Mouse (Mus musculus) regulatory T cell (primary cell): ENCODE measurements around the gene Rabgap1l.

ENCODE experiments used
- in situ Hi-C: fragments of 300-600 bp; cut with MboI, MseI; formaldehyde crosslinking; loops from one replicate; pipeline ENCODE4 v1.15.1; 2025; ENCODE audit warnings: high pct_unique_total_duplicates

Gene Rabgap1l

GRCm38 (mm10) chr1:160408302-160408897, 384.6 kb downstream of the Rabgap1l start:
- in situ Hi-C loops = loop anchor here (5.0 to 10.0 kb wide), 2 partner anchors 44 to 306 kb away; no protein-coding TSS in a partner anchor

- in situ Hi-C loops = no loop called here
Observed at GRCm38 (mm10) chr1:160399428-160399827, 393.6 kb downstream of the Rabgap1l start.

- in situ Hi-C loops = no loop called here
Observed at GRCm38 (mm10) chr1:160397037-160397436, 396.0 kb downstream of the Rabgap1l start.

DNA sequence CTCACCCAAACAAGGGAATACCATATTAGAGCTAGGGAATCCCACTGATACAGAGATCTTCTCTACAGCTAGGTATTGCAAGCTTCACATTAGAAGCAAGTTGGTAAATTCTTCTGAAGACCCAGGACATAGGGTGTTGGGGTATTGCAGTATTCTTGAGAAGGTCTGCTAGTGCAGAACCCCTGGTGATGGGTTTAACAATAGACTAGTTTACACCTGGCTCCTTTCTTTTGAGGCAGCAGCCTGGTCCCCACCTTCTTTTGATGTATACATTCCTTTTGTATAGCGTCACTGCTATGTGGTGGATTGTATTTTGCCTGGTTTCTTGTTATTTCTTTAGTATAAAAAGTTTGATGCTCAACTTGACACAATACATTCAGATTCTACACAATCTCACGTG, 405.6 kb downstream of the Rabgap1l start:
- in situ Hi-C loops = no loop called here

- in situ Hi-C loops = loop anchor here (10.0 kb wide), 1 partner anchor 1106 kb away; no protein-coding TSS in a partner anchor
Observed at GRCm38 (mm10) chr1:160378367-160378766, 414.6 kb downstream of the Rabgap1l start.

DNA sequence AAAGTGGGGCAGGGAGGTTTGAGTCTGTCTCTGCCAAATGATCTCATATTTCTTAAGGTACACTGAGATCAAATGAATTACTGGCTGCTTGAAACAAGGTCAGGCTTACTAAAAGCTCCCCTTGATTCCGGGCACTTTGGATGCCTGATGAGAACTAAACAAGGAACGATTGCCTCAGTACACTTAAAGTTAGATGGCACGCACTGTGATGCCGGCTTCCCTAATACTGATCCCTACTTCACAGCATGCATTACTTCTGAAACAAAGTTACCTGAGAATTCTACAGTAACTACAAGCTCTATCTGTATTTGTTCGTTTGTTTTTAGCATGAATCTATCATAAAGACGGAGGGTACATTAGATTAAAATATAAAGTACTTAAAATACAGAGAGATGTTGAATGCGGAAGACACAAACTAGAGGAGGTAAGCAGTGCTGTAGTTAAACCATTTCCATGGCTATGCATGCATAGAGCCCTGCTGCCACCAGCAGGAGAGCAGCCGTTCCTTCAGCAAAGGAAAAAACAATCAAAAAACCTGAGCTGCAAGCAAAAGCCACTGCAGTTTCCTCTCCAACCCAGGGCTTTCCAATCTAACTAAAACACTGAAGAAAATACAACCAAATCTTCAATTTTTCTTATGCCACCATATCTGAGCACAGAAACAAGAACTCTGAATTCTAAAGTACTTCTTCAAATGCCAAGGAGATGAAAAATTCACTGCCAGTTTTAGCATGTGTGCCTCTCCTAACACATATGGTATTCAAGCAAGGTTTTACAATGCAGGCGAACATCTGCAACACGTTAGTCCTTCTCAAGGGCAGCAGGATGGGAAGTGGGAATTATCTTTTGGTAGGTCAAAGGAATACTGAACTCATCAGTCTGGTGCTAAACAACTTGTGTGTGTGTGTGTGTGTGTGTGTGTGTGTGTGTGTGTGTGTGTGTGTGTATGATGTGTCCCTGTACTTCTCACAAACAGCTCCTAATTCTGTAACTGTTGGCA, 415.4 kb downstream of the Rabgap1l start:
- in situ Hi-C loops = loop anchor here (10.0 kb wide), 1 partner anchor 1107 kb away; no protein-coding TSS in a partner anchor

DNA sequence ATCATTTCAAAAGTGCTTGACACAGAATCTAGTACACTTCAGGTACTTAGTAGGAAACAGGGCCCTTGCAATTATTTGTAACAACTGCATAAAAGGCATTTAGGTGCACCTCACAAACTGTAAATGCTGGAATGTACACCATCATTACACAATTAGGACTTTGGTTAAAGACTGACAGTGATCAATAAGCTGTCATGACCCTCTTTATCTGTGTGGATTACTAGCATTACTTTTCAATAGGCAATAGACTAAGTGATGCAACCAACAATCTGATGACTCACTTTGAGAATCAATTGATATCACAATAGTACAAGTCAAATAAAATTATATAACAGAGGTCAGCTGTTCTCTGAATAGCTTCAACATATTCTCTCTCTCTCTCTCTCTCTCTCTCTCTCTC, 418.5 kb downstream of the Rabgap1l start:
- in situ Hi-C loops = loop anchor here (10.0 kb wide), 1 partner anchor 1110 kb away; no protein-coding TSS in a partner anchor

- in situ Hi-C loops = loop anchor here (10.0 kb wide), 1 partner anchor 1111 kb away; no protein-coding TSS in a partner anchor
Observed at GRCm38 (mm10) chr1:160373306-160373705, 419.7 kb downstream of the Rabgap1l start.

DNA sequence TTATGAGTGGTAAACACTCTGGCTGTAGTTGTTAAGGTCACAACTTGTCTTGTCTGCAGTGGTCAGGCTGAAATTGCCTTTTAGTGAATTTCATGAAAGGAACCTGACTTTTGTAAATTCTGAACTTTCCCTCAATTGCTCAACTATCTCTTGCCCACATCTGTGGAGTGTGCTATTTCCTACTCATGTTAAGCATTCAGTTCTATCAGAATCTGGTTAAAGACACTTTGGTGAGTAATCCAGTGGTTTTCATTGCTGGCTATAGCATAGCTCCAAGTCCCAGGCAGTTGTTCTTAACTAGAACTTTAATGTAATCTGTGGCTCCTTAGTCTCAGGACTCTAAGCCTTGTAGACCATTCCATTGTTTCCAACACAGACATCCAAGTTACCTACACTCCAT, 421.3 kb downstream of the Rabgap1l start:
- in situ Hi-C loops = loop anchor here (10.0 kb wide), 1 partner anchor 1113 kb away; no protein-coding TSS in a partner anchor

- in situ Hi-C loops = loop anchor here (10.0 kb wide), 1 partner anchor 1114 kb away; no protein-coding TSS in a partner anchor
Observed at GRCm38 (mm10) chr1:160370552-160370951, 422.5 kb downstream of the Rabgap1l start.

GRCm38 (mm10) chr1:160366615-160367014, 426.4 kb downstream of the Rabgap1l start:
- in situ Hi-C loops = no loop called here

- in situ Hi-C loops = no loop called here
Observed at GRCm38 (mm10) chr1:160357268-160357667, 435.7 kb downstream of the Rabgap1l start.

- in situ Hi-C loops = no loop called here
Observed at GRCm38 (mm10) chr1:160353732-160354455, 439.1 kb downstream of the Rabgap1l start.

DNA sequence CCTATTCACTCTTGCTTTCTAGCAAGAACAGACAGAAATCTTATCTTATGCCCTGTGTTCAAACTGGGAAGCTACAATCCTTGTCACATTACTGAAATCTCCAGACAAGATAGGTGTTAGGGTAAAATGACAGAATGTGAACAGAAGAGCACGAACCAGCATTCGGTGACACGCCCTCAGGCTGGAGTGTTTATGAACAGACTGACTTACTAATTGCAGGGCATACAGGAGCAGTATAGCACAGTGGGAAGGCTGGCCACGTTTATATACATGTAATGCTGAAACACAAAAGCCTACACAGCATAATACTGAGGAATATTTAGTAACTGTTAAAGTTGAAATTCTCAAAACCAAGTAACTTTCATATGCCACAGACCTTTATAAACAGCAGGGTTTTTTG, 440.7 kb downstream of the Rabgap1l start:
- in situ Hi-C loops = no loop called here

GRCm38 (mm10) chr1:160351880-160352234, 441.2 kb downstream of the Rabgap1l start:
- in situ Hi-C loops = no loop called here

- in situ Hi-C loops = no loop called here
Observed at GRCm38 (mm10) chr1:160351146-160351879, 441.7 kb downstream of the Rabgap1l start.

- in situ Hi-C loops = no loop called here
Observed at GRCm38 (mm10) chr1:160340653-160341052, 452.4 kb downstream of the Rabgap1l start.

- in situ Hi-C loops = no loop called here
Observed at GRCm38 (mm10) chr1:160339374-160339773, 453.6 kb downstream of the Rabgap1l start.

GRCm38 (mm10) chr1:160334791-160335190, 458.2 kb downstream of the Rabgap1l start:
- in situ Hi-C loops = no loop called here

- in situ Hi-C loops = no loop called here
Observed at GRCm38 (mm10) chr1:160330828-160331227, 462.2 kb downstream of the Rabgap1l start.

DNA sequence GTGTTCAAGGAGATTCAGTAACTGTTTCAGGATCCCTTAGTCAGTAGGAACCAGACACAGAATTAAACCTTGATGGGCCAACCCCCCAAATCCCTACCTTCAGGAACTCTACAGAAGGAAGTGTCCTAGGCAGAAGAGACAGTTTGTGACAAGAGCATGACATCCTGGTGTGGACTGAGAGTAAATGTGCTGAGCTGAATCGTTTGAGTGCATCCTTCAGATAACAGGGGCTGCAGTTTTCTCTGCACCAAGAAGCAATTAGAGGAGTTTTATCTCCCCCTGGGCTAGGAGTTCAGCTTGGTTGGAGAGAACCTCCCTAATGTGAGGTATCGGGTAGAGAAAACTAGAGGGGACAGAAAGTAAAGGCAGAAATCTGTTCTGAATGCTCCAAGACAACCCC, 462.8 kb downstream of the Rabgap1l start:
- in situ Hi-C loops = no loop called here
